Mouse (Mus musculus) kidney, embryonic 14.5 days (tissue): ENCODE results near the gene Tm4sf20. TPM values are rescaled to one million over a fixed set of nuclear protein-coding genes. Genes with fewer than 3 reads are reported as not detected.

Experiments
- ATAC-seq: fragments of 200-750 bp; cut with Nextera tagmentation; 2 replicates; pipeline ENCODE4 v1.8.0; 2017; ENCODE audit warnings: moderate number of reproducible peaks, mild to moderate bottlenecking, moderate TSS enrichment, moderate library complexity; ENCODE audit not compliant: low FRiP score, low TSS enrichment
- H3K27ac ChIP-seq: fragments of 300-500 bp; sonication (generic); 2 replicates; pipeline ENCODE4 v1.5.1; 2014; ENCODE audit warnings: low read depth, mild to moderate bottlenecking, low read length, moderate library complexity, mixed read lengths
- H3K27me3 ChIP-seq: fragments of 300-500 bp; sonication (generic); 2 replicates; pipeline ENCODE4 v1.6.1; 2014; ENCODE audit warnings: mild to moderate bottlenecking, low read length; ENCODE audit not compliant: control insufficient read depth, insufficient read depth
- H3K36me3 ChIP-seq: fragments of 300-500 bp; sonication (generic); 2 replicates; pipeline ENCODE4 v1.6.1; 2014; ENCODE audit warnings: low read length, mixed read lengths; ENCODE audit not compliant: control insufficient read depth, insufficient read depth
- H3K4me1 ChIP-seq: fragments of 300-500 bp; sonication (generic); 2 replicates; pipeline ENCODE4 v1.6.1; 2014; ENCODE audit warnings: low read length, mixed read lengths; ENCODE audit not compliant: control insufficient read depth, insufficient read depth
- H3K4me2 ChIP-seq: fragments of 300-500 bp; sonication (generic); replicated peaks from 2 replicates; pipeline ENCODE4 v1.6.1; 2014; ENCODE audit warnings: low read depth, mild to moderate bottlenecking, low read length
- H3K4me3 ChIP-seq: fragments of 300-500 bp; sonication (generic); 2 replicates; pipeline ENCODE4 v1.5.1; 2014; ENCODE audit warnings: mild to moderate bottlenecking, low read length
- H3K9ac ChIP-seq: fragments of 300-500 bp; sonication (generic); 2 replicates; pipeline ENCODE4 v1.6.1; 2014; ENCODE audit warnings: low read depth, mild to moderate bottlenecking, low read length, moderate library complexity
- H3K9me3 ChIP-seq: fragments of 300-500 bp; sonication (generic); 2 replicates; pipeline ENCODE4 v1.6.1; 2016; ENCODE audit warnings: low read length; ENCODE audit not compliant: control insufficient read depth
- WGBS: fragments of 180-500 bp; shearing (Covaris S2); extraction: QIAGEN DNeasy Blood & Tissue Kit; methylation state at CpG from one replicate; pipeline ENCODE4 v1.1.7; 2014; 5-methylcytosine and 5-hydroxymethylcytosine counted together
- polyA plus RNA-seq: library from polyadenylated mRNA; unstranded; fragments of >200 nt; fragmentation: Nextera tagmentation; extraction: Ambion mirVana; gene quantifications from 2 replicates; pipeline ENCODE4 v1.2.1, GENCODE M21; 2014

The Tm4sf20 gene
- polyA plus RNA-seq, 1 experiment from 2014 or later, result 3.8 TPM

DNA sequence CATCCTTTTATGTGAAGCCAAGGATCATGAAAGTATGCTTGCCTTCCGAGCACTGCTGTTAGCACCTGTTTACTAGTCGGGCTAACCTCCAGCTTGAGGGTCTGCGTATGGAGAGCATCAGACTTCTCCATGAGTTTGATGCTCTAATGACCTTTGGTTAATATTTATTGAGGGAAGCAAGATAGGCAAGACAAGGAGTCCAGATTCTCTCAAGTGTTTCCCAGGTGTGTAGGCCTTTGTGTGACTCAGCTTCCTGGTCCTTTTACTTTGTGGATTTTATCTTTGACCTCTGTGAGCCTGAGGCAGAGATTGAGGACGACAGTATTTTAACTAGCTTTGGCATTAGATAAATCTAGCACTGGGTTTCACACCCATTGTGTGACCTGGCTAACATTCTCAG, 1.6 kb downstream of the Tm4sf20 start:
- Histone ChIP-seq H3K36me3 (peaks cover 5% of the 10 kb centered on the region; the same call in 1 of the 2 replicates), H3K4me3 (no peak overlapping the region), H3K9me3 (no peaks in the 10 kb centered on the region), H3K9ac (no peak overlapping the region), H3K4me2 (no peak overlapping the region), H3K27ac (peak overlapping the region; percentile 17; the same call in 1 of the 2 replicates), H3K4me1 (no peaks in the 10 kb centered on the region), H3K27me3 (no peaks in the 10 kb centered on the region)
- 54% methylated on average over 4 of the region's 4 CpGs for WGBS
- ATAC-seq, result peak; percentile 43; the same call in 1 of the 2 replicates

DNA sequence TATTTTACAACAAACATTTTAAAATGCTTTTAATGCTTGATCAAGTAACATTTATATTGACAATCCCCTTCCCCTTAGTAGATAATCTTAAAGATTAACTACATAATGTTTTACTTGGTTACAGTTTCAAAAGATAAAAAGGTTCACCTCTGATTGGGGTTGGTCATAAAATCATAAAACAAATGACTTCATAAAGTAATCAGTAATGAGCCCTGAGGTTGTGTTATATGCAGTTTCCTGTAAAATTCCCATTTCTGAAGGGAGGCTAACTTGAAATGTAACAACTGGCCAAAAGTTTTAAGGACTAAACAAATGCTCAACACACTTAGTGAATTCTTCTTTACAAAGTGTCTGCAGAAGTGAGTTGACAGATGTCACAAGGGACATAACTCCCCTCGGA, 2.0 kb downstream of the Tm4sf20 start:
- Histone ChIP-seq H3K9ac (no peak overlapping the region), H3K4me3 (no peak overlapping the region), H3K36me3 (peaks cover 5% of the 10 kb centered on the region; the same call in 1 of the 2 replicates), H3K27me3 (no peaks in the 10 kb centered on the region), H3K4me2 (no peak overlapping the region), H3K4me1 (no peaks in the 10 kb centered on the region), H3K27ac (peak overlapping the region; percentile 17; the same call in 1 of the 2 replicates), H3K9me3 (no peaks in the 10 kb centered on the region)
- 38% methylated on average over 1 of the region's 1 CpGs for WGBS
- ATAC-seq, result no peak

DNA sequence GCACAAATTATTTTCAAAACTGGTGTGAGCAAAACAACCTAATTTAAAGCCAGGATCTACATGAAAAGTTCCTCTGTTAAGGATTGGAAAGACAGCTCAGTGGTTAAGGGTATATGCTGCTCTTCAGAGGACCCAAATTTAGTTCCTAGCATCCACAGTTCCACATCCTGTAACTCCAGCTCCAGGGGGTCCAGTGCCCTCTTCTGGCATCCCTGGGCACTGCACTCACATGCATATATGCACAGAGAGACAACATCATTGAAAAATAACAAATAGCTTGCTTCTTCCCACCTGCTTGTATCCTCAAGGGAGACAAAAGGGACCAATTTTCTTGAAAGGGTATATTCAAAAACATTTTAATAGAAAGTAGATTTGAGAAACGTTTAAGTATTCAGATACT, 6.0 kb downstream of the Tm4sf20 start:
- 91% methylated on average over 1 of the region's 1 CpGs for WGBS
- no peak overlapping the region for H3K27ac ChIP-seq
- ATAC-seq, result no peak
- no peaks in the 10 kb centered on the region for H3K9me3 ChIP-seq
- no peak overlapping the region for H3K4me3 ChIP-seq
- no peaks in the 10 kb centered on the region for H3K27me3 ChIP-seq
- H3K9ac ChIP-seq, result no peak overlapping the region
- H3K36me3 ChIP-seq, result peaks cover 5% of the 10 kb centered on the region; the same call in 1 of the 2 replicates
- H3K4me1 ChIP-seq, result no peaks in the 10 kb centered on the region
- H3K4me2 ChIP-seq, result no peak overlapping the region

DNA sequence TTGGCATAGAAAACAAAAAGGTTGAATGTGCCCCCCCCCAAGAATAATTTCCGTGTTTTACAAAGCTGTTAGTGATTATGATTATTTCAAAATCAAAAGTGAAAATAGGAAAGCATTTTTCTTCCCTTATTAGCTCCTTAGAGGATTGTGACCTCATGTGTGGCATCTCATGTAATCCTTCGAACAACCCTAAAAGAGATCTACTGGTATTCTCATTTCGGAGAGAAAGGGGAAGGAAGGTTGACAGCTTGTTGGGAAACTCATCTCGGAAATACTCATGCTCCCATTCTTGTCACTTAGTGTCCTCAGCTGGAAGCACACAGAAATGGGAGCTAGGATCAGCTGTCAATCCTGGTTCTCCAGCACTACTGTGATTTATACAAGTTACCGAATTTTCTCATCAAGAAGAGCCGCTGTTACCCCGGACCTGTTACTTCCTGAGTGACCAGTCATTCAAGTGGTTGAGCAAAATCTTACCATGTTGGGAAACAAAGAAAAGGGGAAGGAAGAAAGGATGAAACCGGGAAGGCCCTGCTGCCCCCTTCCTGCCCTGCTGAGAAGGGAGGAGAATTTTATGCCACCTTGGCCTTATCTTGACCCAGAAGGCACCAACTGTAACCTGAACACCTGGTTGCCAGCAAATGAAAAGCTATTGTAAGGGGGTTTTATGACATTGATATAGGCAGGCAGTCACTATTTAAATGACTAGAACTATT, 6.6 kb downstream of the Tm4sf20 start:
- H3K4me3 ChIP-seq, result no peak overlapping the region
- no peaks in the 10 kb centered on the region for H3K9me3 ChIP-seq
- no peak for ATAC-seq
- no peak overlapping the region for H3K27ac ChIP-seq
- H3K4me1 ChIP-seq, result no peaks in the 10 kb centered on the region
- 88% methylated on average over 8 of the region's 8 CpGs for WGBS
- no peaks in the 10 kb centered on the region for H3K27me3 ChIP-seq
- H3K9ac ChIP-seq, result no peak overlapping the region
- H3K4me2 ChIP-seq, result no peak overlapping the region
- H3K36me3 ChIP-seq, result peaks cover 5% of the 10 kb centered on the region; the same call in 1 of the 2 replicates

DNA sequence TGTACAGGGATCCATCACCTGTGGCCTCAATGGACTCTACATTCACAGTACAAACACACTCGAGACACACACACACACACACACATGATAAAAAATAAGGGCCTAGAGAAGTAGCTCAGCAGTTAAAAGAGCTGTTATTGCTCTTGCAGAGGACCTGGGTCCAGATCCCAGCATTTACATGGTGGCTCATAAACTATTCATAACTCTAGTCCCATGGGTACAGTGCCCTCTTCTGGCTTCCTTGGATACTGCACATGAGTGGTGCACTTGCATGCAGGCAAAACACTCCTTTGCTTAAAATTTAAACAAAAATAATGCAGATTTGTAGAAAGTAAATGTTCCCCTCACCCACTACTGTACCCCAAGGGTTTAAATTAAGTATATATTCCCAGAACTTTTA, 8.7 kb downstream of the Tm4sf20 start:
- Histone ChIP-seq H3K9me3 (no peaks in the 10 kb centered on the region), H3K27ac (no peak overlapping the region), H3K36me3 (peaks cover 20% of the 10 kb centered on the region), H3K27me3 (no peaks in the 10 kb centered on the region), H3K4me2 (no peak overlapping the region), H3K4me1 (no peaks in the 10 kb centered on the region), H3K9ac (no peak overlapping the region), H3K4me3 (no peak overlapping the region)
- ATAC-seq, result no peak
- 96% methylated on average over 1 of the region's 1 CpGs for whole genome bisulfite sequencing

DNA sequence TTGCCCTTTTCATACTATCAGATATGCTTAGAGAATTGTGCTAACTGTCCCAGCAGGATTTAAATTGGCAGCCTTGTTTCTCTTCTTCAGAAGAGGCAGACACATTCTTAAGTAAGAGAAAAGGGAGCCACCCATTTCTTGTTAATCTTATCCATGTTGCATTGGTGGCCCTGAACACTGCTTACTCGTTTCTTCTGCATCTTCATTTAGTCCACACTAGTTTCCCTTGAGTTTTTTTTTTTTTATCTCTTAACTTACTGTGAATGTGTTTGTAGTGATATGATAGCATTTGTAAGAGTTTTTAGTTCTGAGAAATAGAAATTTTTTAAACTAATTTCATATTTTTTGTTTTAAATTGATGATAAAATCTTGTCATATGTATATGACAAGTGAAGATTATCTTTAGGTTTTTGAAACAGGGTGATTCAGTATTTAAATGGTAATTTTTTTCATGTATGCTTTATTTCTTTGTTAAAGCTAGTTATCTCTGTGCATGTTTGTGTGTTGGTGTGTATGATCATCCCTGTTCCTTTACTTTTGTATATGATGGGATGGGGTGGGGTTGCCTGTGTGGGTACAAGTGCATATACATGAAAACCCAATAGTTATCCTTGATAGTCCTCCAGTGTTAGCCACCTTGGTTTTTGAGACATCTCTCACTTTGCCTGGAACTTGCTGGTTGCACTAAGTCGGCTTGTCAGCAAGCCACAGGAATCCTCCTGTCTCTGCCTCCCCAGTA, 20.4 kb downstream of the Tm4sf20 start:
- Histone ChIP-seq H3K36me3 (peaks cover 29% of the 10 kb centered on the region; the same call in 1 of the 2 replicates), H3K4me3 (no peak overlapping the region), H3K27me3 (no peaks in the 10 kb centered on the region), H3K27ac (no peak overlapping the region), H3K9ac (no peak overlapping the region), H3K4me2 (no peak overlapping the region), H3K4me1 (0 out of 2 replicates have a peak, but pooled peaks cover 3% of the 10 kb centered on the region), H3K9me3 (no peaks in the 10 kb centered on the region)
- no peak for ATAC-seq
- 84% methylated on average over 2 of the region's 2 CpGs for WGBS

DNA sequence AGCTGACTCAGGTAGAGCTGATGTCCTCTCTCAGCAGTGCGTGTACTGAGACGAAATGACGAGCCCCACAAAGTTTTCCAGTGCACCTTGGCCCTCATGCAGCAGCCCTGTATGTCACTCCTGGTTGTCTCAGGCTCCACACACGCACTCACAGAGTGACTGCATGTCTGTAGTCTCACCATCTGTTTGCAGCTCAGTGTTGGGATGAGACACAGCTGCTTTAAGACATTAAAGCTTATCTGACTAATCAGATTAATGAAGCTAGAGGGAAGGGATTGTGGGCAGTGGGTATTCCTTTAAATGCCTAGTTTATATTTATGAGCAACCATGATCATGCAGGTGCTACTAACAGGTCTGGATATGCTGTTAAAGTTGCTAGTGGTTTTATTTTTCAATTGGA, 21.9 kb downstream of the Tm4sf20 start:
- Histone ChIP-seq H3K27me3 (no peaks in the 10 kb centered on the region), H3K9ac (no peak overlapping the region), H3K4me2 (no peak overlapping the region), H3K27ac (no peak overlapping the region), H3K36me3 (peaks cover 28% of the 10 kb centered on the region), H3K4me3 (no peak overlapping the region), H3K9me3 (no peaks in the 10 kb centered on the region), H3K4me1 (0 out of 2 replicates have a peak, but pooled peaks cover 3% of the 10 kb centered on the region)
- WGBS, result 74% methylated on average over 4 of the region's 4 CpGs
- ATAC-seq, result no peak

DNA sequence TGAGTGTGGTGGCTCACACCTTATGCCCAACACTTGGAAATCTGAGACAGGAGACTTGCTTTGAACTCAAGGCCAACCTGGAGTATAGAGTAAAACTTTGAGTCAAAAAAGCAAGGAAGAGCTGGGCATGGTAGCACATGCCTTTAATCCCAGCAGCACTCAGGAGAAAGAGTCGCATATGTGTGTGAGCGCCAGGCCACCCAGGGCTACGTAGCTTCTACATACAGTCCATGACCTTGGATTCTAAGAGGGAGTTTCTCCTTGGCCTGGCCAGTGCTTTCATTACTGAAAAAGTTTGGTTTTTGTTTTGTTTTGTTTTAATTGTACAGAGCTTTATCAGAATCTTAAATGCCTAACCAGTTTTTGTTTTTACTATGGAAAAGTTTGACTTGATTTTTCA, 24.3 kb downstream of the Tm4sf20 start:
- 0 out of 2 replicates have a peak, but pooled peaks cover 3% of the 10 kb centered on the region for H3K4me1 ChIP-seq
- no peak overlapping the region for H3K4me2 ChIP-seq
- no peak overlapping the region for H3K27ac ChIP-seq
- no peak for ATAC-seq
- no peak overlapping the region for H3K4me3 ChIP-seq
- peaks cover 31% of the 10 kb centered on the region for H3K36me3 ChIP-seq
- H3K9ac ChIP-seq, result no peak overlapping the region
- 87% methylated on average over 3 of the region's 3 CpGs for WGBS
- no peaks in the 10 kb centered on the region for H3K9me3 ChIP-seq
- H3K27me3 ChIP-seq, result no peaks in the 10 kb centered on the region

DNA sequence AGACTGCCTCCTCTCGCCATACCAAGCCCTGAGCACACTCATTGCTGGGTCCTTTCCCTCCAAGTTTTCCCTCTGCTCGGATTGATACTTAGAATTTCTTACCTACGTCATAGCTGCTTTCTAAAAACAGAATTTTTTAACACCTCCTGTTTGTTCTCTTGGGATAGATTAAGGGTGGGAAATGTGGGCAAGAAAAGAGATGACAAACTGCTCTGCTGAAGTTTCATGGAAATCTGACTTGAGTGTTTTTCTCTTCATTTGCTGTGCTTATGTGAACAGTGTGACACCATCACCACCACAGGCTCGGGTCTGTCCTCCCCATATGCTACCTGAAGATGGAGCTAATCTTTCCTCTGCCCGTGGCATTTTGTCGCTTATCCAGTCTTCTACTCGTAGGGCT, 26.7 kb downstream of the Tm4sf20 start:
- H3K4me2 ChIP-seq, result no peak overlapping the region
- H3K36me3 ChIP-seq, result peaks cover 33% of the 10 kb centered on the region
- no peak overlapping the region for H3K9ac ChIP-seq
- no peaks in the 10 kb centered on the region for H3K9me3 ChIP-seq
- H3K27ac ChIP-seq, result no peak overlapping the region
- 87% methylated on average over 7 of the region's 7 CpGs for WGBS
- no peak for ATAC-seq
- 0 out of 2 replicates have a peak, but pooled peaks cover 7% of the 10 kb centered on the region for H3K4me1 ChIP-seq
- H3K27me3 ChIP-seq, result no peaks in the 10 kb centered on the region
- no peak overlapping the region for H3K4me3 ChIP-seq
